Comparison of ENCODE assay signal across 14 mouse cellular contexts in genomic region chr11:22856371-22856965, GRCm38 (mm10). TPM values are rescaled to one million over a fixed set of nuclear protein-coding genes. Genes with fewer than 3 reads are reported as not detected.
A peak's percentile ranks its signal among the peaks of the same experiment; 100 is the strongest.
DNase-seq lines count a peak whose midpoint lies in the region; ATAC-seq and TF ChIP-seq lines count a peak whose summit lies in the region.
"Had no signal": no experiment of that assay in that cellular context is flagged by ENCODE, and none has a peak within 500 bp of the region (broad histone marks: within the 10 kb centered on the region; RNA-seq: fewer than 3 reads in every experiment).

No protein-coding gene starts in this region.

- peaks cover 17% of the 10 kb centered on the region for H3K4me1 ChIP-seq in liver, adult 2 months (ENCODE audit: control insufficient read depth, insufficient read depth, low read length)
- peaks cover 76% of the 10 kb centered on the region for H3K4me1 ChIP-seq in G1E (ENCODE audit: insufficient read depth, low read depth, low read length)
- H3K4me1 ChIP-seq in liver, embryonic 13.5 days (replicated peaks), result peaks cover 83% of the 10 kb centered on the region
- peaks cover 10% of the 10 kb centered on the region; the same call in 1 of the 2 replicates for H3K4me1 ChIP-seq in heart, embryonic 11.5 days (ENCODE audit: control insufficient read depth, insufficient read depth, low read length)

- WGBS in liver, adult 2 months, result 30% methylated on average over 3 of the region's 3 CpGs
- 70% methylated on average over 3 of the region's 3 CpGs for WGBS in liver, embryonic 13.5 days (ENCODE audit: insufficient replicate concordance)
- WGBS in heart, embryonic 11.5 days (ENCODE audit: insufficient replicate concordance), result 84% methylated on average over 3 of the region's 3 CpGs

- no peak for DNase-seq in frontal cortex, postnatal 25 days (ENCODE audit: low spot score in 2 of 2)
- DNase-seq in liver, adult 2 months (ENCODE audit: extremely low read depth, low read depth, low spot score), result peak; percentile 62
- DNase-seq in liver (no peak), G1E (ENCODE audit: low spot score) (no peak)
- no peak for DNase-seq in liver, embryonic 13.5 days
- DNase-seq in ovary, adult 18-20 months (ENCODE audit: low spot score), result no peak
- DNase-seq: adrenal gland, postnatal 36 days; cerebellum, adult 11 months; cerebellum, postnatal 36 days; heart, adult 18-20 months; lung, adult 18-20 months had no signal

- peak overlapping the region; percentile 33 for H3K4me2 ChIP-seq in liver, embryonic 13.5 days
- H3K4me2 ChIP-seq in heart, embryonic 11.5 days, result no peak overlapping the region
- H3K4me2 ChIP-seq: embryonic facial prominence, embryonic 13.5 days had no signal

- no peaks in the 10 kb centered on the region for H3K9me3 ChIP-seq in G1E (replicated peaks)
- no peaks in the 10 kb centered on the region for H3K9me3 ChIP-seq in liver, embryonic 13.5 days (replicated peaks)
- no peaks in the 10 kb centered on the region for H3K9me3 ChIP-seq in heart, embryonic 11.5 days (replicated peaks; ENCODE audit: control insufficient read depth, low read length)
- H3K9me3 ChIP-seq: embryonic facial prominence, embryonic 13.5 days had no signal

- no peak for TF ChIP-seq POLR2A in liver, adult 2 months (IDR thresholded peaks at IDR 0.05; ENCODE audit: extremely low read depth, insufficient read depth, low read length)

- TF ChIP-seq CTCF in liver, adult 2 months (IDR thresholded peaks at IDR 0.05; ENCODE audit: low read depth, low read length), result no peak
- TF ChIP-seq CTCF in G1E (IDR thresholded peaks at IDR 0.05; ENCODE audit: low read depth, low read length), result no peak

- peak; percentile 5; the same call in 1 of the 2 replicates for ATAC-seq in frontal cortex, adult (ENCODE audit: low TSS enrichment)
- no peak for ATAC-seq in G1E (ENCODE audit: extremely low read depth, insufficient number of reproducible peaks, low FRiP score, poor library complexity, severe bottlenecking)
- ATAC-seq in liver, embryonic 13.5 days (ENCODE audit: low read depth), result no peak
- ATAC-seq in heart, embryonic 11.5 days (replicated peaks; ENCODE audit: insufficient number of reproducible peaks, low FRiP score, low TSS enrichment), result no peak

- no peak overlapping the region for H3K4me3 ChIP-seq in liver, adult 2 months (ENCODE audit: insufficient read depth, low read depth, low read length)
- H3K4me3 ChIP-seq in G1E (ENCODE audit: low read depth, low read length), result peak overlapping the region; percentile 37; the same call in 1 of the 2 replicates
- H3K4me3 ChIP-seq in liver, embryonic 13.5 days (replicated peaks), result no peak overlapping the region
- H3K4me3 ChIP-seq in heart, embryonic 11.5 days (ENCODE audit: low read depth, low read length), result no peak overlapping the region
- H3K4me3 ChIP-seq: embryonic facial prominence, embryonic 13.5 days had no signal

- H3K36me3 ChIP-seq in liver, adult 2 months (ENCODE audit: control insufficient read depth, insufficient read depth, low read length), result no peaks in the 10 kb centered on the region
- H3K36me3 ChIP-seq in G1E (replicated peaks), result peaks cover 34% of the 10 kb centered on the region
- H3K36me3 ChIP-seq in liver, embryonic 13.5 days, result no peaks in the 10 kb centered on the region
- no peaks in the 10 kb centered on the region for H3K36me3 ChIP-seq in heart, embryonic 11.5 days (ENCODE audit: control insufficient read depth, insufficient read depth, low read length)
- H3K36me3 ChIP-seq: embryonic facial prominence, embryonic 13.5 days had no signal

- H3K79me2 ChIP-seq in liver, adult 2 months (ENCODE audit: control insufficient read depth, insufficient read depth, low read length), result peaks cover 47% of the 10 kb centered on the region

- H3K9ac ChIP-seq in liver, adult 2 months (ENCODE audit: low read depth, low read length), result no peak overlapping the region
- no peak overlapping the region for H3K9ac ChIP-seq in liver, embryonic 13.5 days
- no peak overlapping the region for H3K9ac ChIP-seq in heart, embryonic 11.5 days (ENCODE audit: low read depth, low read length)
- H3K9ac ChIP-seq: embryonic facial prominence, embryonic 13.5 days had no signal

- H3K27me3 ChIP-seq in liver, adult 2 months (ENCODE audit: control insufficient read depth, insufficient read depth, low read length), result no peaks in the 10 kb centered on the region
- no peaks in the 10 kb centered on the region for H3K27me3 ChIP-seq in G1E (ENCODE audit: insufficient read depth, low read length)
- H3K27me3 ChIP-seq in liver, embryonic 13.5 days, result peaks cover 5% of the 10 kb centered on the region; the same call in 1 of the 2 replicates
- H3K27me3 ChIP-seq in heart, embryonic 11.5 days (ENCODE audit: control insufficient read depth, insufficient read depth, low read length), result peaks cover 12% of the 10 kb centered on the region; the same call in 1 of the 2 replicates

- H3K27ac ChIP-seq in liver, adult 2 months (replicated peaks; ENCODE audit: insufficient read depth, low read depth, low read length), result peak overlapping the region; percentile 17; the same call in 1 of the 2 replicates
- H3K27ac ChIP-seq in liver, embryonic 13.5 days, result no peak overlapping the region
- H3K27ac ChIP-seq in heart, embryonic 11.5 days (ENCODE audit: low read depth, low read length), result no peak overlapping the region
- H3K27ac ChIP-seq: embryonic facial prominence, embryonic 13.5 days had no signal

RNA-seq across cellular contexts. Expression of gene B3gnt2, which starts 4.3 kb away (rescaled TPM):
- 8.1 and 8.5 TPM in 2 replicates for total RNA-seq in liver, adult 2 months (2014; rRNA removed)
- polyA plus RNA-seq in liver, adult 2 months (2012; rRNA removed), result 5.6 and 6.2 TPM in 2 replicates
- total RNA-seq in G1E (2014; fragmentation: Nextera tagmentation), result 57.9 and 65.7 TPM in 2 replicates
- total RNA-seq in G1E (2017), result 26.3 and 43.4 TPM in 2 replicates
- polyA plus RNA-seq in G1E (2012), result 8.8 and 11.5 TPM in 2 replicates
- 4.8 TPM in 2 replicates for polyA plus RNA-seq in liver, embryonic 13.5 days (2015; fragmentation: Nextera tagmentation; extraction: Ambion mirVana)
- 2.2 and 2.9 TPM in 2 replicates for polyA plus RNA-seq in heart, embryonic 11.5 days (2014; fragmentation: Nextera tagmentation; extraction: Ambion mirVana)
